Mouse (Mus musculus) embryonic stem cell, embryonic (primary cell): ENCODE data around the gene Kantr.
"Not testable (repeated sequence)": the region's sequence is repeated elsewhere in the genome, so short reads cannot be mapped to it uniquely, and the experiment has no call there.

Experiments
- CTCF ChIA-PET, 4 experiments: fragments of 300-600 bp in 2 of 4; fragments of 350-600 bp in 2 of 4; sonication (Branson Sonifier 250); formaldehyde crosslinking; loops; one replicate each; lab custom pipeline; 2022; ENCODE audit warnings: inconsistent platforms in 2 of 4; lab: Charles Lee
- POLR2A ChIA-PET, 4 experiments: fragments of 300-600 bp in 2 of 4; fragments of 350-600 bp in 2 of 4; sonication (Branson Sonifier 250); formaldehyde crosslinking; loops; one replicate each; lab custom pipeline; 2022; ENCODE audit warnings: antibody characterized with exemption in 4 of 4, inconsistent platforms in 1 of 4; lab: Charles Lee

The Kantr gene

DNA sequence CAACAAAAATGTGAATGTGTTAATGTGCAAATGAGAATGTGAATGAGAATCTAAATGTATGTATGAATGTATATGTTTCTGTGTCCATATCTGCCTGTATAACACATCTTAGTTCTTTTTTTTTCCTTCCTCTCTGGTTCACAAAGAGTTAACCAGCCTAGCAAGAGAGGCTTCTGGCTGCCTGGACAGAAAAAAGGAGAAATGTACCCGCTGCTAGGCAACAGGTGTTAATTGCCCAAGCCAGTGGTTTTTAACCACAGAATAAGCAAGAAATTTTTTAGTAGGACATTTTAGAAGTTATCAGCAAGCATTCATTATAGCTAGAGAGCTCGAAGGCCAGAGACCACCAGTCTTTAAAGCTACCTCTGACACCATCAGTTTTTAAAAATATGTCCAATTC is 4.5 kb downstream of the Kantr start:
- CTCF ChIA-PET: no interaction called here
- POLR2A ChIA-PET: interaction anchor here in 3 of 4 experiments (0.5 to 2.7 kb wide), 5 partner anchors 13 to 90 kb away, joined by 3 to 10 read pairs (median 4); partner anchors contain the start of gene Kdm5c (in 1 of the 3)

DNA sequence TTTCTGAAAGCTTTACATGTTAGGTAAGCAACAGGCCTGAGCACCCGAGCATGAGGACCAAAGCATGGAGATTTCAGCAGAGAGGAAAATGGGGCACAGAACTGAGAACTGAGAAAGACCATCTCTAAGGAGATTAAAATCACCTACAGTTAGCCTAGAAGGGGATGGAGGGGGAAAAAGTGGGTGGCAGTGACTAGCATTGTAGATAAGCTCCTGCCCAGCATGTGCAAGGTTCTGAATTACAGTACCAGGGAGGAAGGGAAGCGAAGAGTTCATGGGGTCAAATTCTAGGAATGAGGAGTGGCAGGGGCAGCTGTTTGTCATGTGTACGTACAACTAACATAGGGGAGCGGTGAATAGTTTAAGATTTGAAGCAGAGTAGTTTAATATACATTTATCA is 6.8 kb downstream of the Kantr start:
- POLR2A ChIA-PET: interaction anchor here in 2 of 4 experiments (0.8 to 2.7 kb wide), 4 partner anchors 12 to 16 kb away, joined by 3 to 9 read pairs (median 6); no protein-coding TSS in a partner anchor

DNA sequence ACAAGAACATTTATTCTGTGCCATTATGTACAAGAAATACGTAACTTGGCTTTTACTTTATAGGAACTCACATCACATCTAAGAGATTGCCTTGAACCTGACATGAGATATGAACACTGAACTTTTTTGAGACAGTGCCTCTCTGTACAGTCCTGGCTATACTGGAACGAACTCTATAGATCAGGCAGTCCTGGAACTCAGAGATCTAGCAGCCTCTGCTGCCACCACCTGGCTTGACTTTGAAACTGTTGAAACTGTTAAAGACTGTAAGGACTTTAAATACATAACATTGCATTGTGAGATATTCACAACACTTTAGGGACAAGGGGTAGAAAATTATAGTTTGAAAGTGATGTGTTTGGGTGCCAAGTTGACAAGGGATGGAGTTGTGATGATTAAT is 19.4 kb downstream of the Kantr start:
- CTCF ChIA-PET: no interaction called here
- POLR2A ChIA-PET: interaction anchor here in 1 of 4 experiments (1.1 kb wide), 1 partner anchor 20 kb away, joined by 3 read pairs; no protein-coding TSS in a partner anchor

More for the DNA sequence above, 6.8 kb downstream of the Kantr start:
- CTCF ChIA-PET: no interaction called here

DNA sequence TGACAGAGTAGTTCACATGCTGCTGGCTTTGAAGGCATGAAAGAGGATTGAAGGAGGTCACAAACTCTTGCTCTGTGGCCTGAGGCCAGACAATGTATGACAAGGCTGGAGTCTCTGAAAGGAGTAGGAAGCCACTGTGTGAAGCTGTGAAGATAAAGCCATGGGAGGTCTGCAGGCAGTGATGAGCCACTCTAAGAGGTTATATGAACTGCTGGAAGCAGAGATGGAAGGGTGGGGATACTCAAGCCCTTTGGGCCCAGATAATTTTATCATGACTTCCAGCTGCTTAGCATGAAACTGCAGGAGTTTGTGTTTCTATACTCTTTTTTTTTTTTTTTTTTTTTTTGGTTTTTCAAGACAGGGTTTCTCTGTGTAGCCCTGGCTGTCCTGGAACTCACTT is 19.9 kb downstream of the Kantr start:
- ChIA-PET POLR2A (interaction anchor here in 1 of 4 experiments (1.1 kb wide), 1 partner anchor 19 kb away, joined by 3 read pairs; no protein-coding TSS in a partner anchor), CTCF (no interaction called here)

DNA sequence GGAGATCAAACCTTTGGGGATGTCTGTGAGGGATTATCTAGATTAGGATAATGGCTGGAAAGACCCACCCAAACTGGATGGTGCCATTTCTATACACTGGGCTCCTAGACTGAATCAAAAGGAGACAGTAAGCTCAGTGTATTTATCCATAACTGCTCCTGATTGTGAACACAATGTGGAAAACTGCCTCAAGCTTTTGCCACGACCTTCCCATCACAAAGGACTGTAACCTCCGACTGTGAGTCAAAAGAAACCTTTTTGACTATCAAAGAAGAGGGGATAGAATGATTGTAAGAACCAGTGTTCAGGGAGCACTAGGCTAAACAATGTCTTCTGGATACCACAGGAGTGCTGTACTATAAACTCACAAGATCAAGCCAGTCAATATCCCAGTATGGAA is 21.1 kb downstream of the Kantr start:
- CTCF ChIA-PET: interaction anchor here in 3 of 4 experiments (0.7 to 1.0 kb wide), 4 partner anchors 30 to 70 kb away, joined by 3 read pairs; no protein-coding TSS in a partner anchor
- POLR2A ChIA-PET: interaction anchor here in 3 of 4 experiments (0.6 to 1.6 kb wide), 10 partner anchors 9 to 1415 kb away, joined by 3 to 7 read pairs (median 4); partner anchors contain the start of gene Tspyl2 (in 1 of the 3)

DNA sequence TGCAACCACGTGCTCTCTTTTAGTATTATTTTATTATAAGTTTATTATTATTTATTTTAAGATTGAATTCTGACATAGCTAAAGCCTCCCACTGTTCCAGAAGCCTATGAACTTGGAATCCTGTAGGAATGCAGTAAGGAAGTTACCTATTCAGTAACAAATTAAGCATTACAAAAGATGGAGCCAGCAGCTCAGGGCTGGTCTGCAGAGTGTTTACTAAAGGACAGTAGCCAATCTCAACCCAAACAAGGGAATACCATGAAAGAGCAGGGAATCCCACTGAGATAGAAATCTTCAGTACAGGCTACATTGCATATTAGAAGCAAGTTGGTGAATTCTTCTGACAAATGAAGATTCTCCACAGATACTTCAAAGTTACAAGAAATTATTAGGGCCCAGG is 40.3 kb downstream of the Kantr start:
- CTCF ChIA-PET: not testable (repeated sequence)
- POLR2A ChIA-PET: interaction anchor here in 1 of 4 experiments (0.8 kb wide), 1 partner anchor 39 kb away, joined by 4 read pairs; no protein-coding TSS in a partner anchor

DNA sequence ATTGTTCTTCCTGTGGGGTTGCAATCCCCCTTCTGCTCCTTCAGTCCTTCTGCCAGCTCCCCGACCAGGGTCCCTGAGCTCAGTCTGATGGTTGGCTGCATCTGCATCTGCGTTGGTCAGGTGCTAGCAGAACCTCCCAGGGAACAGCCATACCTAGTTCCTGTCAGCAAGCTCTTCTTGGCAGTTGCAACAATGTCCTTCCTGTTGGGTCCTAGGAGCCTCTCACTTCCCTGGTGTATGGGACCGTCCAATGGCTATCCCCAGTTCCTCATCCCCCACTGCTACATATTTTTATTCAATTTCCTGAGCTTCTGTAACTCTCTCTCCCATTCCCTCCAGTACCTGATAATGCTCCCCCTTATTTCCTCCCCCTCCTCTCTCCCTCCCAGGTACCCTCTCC is 42.5 kb downstream of the Kantr start:
- POLR2A ChIA-PET: interaction anchor here in 1 of 4 experiments (0.6 to 1.9 kb wide), 3 partner anchors 9 to 52 kb away, joined by 3 to 5 read pairs (median 3); no protein-coding TSS in a partner anchor
- CTCF ChIA-PET: no interaction called here

DNA sequence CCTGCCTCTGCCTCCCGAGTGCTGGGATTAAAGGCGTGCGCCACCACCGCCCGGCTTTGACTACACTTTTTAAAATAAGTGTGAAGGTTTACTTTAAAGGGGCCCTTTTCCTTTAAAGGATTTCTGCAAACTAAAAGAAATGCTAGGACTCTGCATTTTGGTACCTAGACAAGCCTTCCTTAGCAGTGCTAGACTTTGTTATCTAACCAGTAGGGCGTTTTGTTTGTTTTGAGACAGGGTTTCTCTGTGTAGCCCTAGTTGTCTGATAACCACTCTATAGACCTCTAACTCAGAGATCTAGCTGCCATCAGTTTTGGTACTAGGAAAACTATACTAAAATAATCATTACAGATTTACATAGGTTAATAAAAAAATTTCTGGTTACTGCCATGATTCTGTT is 47.9 kb downstream of the Kantr start:
- POLR2A ChIA-PET: interaction anchor here in 1 of 4 experiments (1.0 kb wide), 1 partner anchor 9 kb away, joined by 3 read pairs; no protein-coding TSS in a partner anchor
- CTCF ChIA-PET: no interaction called here

DNA sequence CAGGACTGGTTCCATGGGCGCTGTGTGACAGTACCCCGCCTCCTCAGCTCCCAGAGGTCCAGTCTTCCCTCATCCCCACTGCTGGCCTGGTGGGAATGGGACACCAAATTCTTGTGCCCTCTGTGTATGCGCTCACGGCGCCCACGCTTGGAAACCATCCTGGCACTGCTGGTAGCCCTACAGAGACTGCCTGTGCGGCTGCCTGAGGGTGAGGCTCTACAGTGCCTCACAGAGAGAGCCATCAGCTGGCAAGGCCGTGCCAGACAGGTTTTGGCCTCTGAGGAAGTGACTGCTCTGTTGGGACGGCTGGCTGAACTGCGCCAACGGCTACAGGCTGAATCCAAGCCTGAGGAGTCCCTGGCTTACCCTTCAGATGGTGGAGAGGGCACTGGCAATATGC is 56.1 kb downstream of the Kantr start:
- ChIA-PET CTCF (interaction anchor here in 1 of 4 experiments (0.6 kb wide), 1 partner anchor 12 kb away, joined by 3 read pairs; no protein-coding TSS in a partner anchor), POLR2A (interaction anchor here in 2 of 4 experiments (0.9 to 1.9 kb wide), 5 partner anchors 9 to 66 kb away, joined by 3 to 7 read pairs (median 4); no protein-coding TSS in a partner anchor)
